Comparison of ENCODE assay signal across 33 mouse cellular contexts in genomic region chr2:127292250-127292649, GRCm38 (mm10). TPM values are rescaled to one million over a fixed set of nuclear protein-coding genes. Genes with fewer than 3 reads are reported as not detected.
A peak's percentile ranks its signal among the peaks of the same experiment; 100 is the strongest.
DNase-seq lines count a peak whose midpoint lies in the region; ATAC-seq and TF ChIP-seq lines count a peak whose summit lies in the region.
"Had no signal": no experiment of that assay in that cellular context is flagged by ENCODE, and none has a peak within 500 bp of the region (broad histone marks: within the 10 kb centered on the region; RNA-seq: fewer than 3 reads in every experiment).

No protein-coding gene starts in this region.

- no peaks in the 10 kb centered on the region for H3K9me3 ChIP-seq in kidney, embryonic 16.5 days (ENCODE audit: low read length)
- no peaks in the 10 kb centered on the region for H3K9me3 ChIP-seq in lung, embryonic 16.5 days (ENCODE audit: control insufficient read depth, low read length)
- H3K9me3 ChIP-seq: embryonic facial prominence, embryonic 12.5 days; embryonic facial prominence, embryonic 15.5 days; G1E; heart, embryonic 10.5 days; heart, embryonic 13.5 days had no signal

- peaks cover 7% of the 10 kb centered on the region for H3K4me1 ChIP-seq in kidney, embryonic 16.5 days (ENCODE audit: insufficient read depth, low read length)
- no peaks in the 10 kb centered on the region for H3K4me1 ChIP-seq in lung, embryonic 16.5 days (replicated peaks; ENCODE audit: control insufficient read depth, insufficient read depth, low read length)
- H3K4me1 ChIP-seq: embryonic facial prominence, embryonic 12.5 days; embryonic facial prominence, embryonic 15.5 days; heart, embryonic 10.5 days; heart, embryonic 13.5 days had no signal

- in situ Hi-C loops in Patski (cut with MboI; ENCODE audit: low pct_unique_long_range_greater_than_20kb), result no loop called here

- no peak for TF ChIP-seq CTCF in Patski (IDR thresholded peaks at IDR 0.05)

- H3K27ac ChIP-seq in kidney, embryonic 16.5 days (ENCODE audit: low read length), result peak overlapping the region; percentile 83
- no peak overlapping the region for H3K27ac ChIP-seq in lung, embryonic 16.5 days (ENCODE audit: low read length)
- H3K27ac ChIP-seq: embryonic facial prominence, embryonic 12.5 days; embryonic facial prominence, embryonic 15.5 days; gastrocnemius, adult 2 months; heart, embryonic 10.5 days; heart, embryonic 13.5 days; hindbrain, embryonic 14.5 days had no signal

- no peaks in the 10 kb centered on the region for H3K27me3 ChIP-seq in kidney, embryonic 16.5 days (ENCODE audit: insufficient read depth, low read length)
- H3K27me3 ChIP-seq in lung, embryonic 16.5 days (ENCODE audit: control insufficient read depth, insufficient read depth, low read depth, low read length), result no peaks in the 10 kb centered on the region
- no peaks in the 10 kb centered on the region for H3K27me3 ChIP-seq in Patski
- H3K27me3 ChIP-seq: CH12.LX; embryonic facial prominence, embryonic 12.5 days; embryonic facial prominence, embryonic 15.5 days; heart, embryonic 13.5 days had no signal

- peak; percentile 60 for DNase-seq in heart, adult 11 months
- no peak for DNase-seq in heart, adult 8-10 months (ENCODE audit: low spot score)
- no peak for DNase-seq in kidney, postnatal 25 days
- no peak for DNase-seq in lung, postnatal 36 days
- peak; percentile 24 for DNase-seq in Patski (ENCODE audit: low read depth, low spot score)
- DNase-seq: adrenal gland, adult 2 months; adrenal gland, postnatal 14 days; cerebellum, adult 11 months; cerebellum, adult 2 months; cerebellum, adult 9-11 months; cerebellum, postnatal 25 days; forebrain, postnatal 0 days; gastrocnemius, adult 2 months; gastrocnemius, postnatal 14 days; heart, adult 18-20 months; heart, postnatal 14 days; heart, postnatal 4 days had no signal

- no peak overlapping the region for H3K4me2 ChIP-seq in kidney, embryonic 16.5 days (replicated peaks; ENCODE audit: low read depth, low read length)
- H3K4me2 ChIP-seq in lung, embryonic 16.5 days (ENCODE audit: low read depth, low read length), result no peak overlapping the region
- H3K4me2 ChIP-seq: embryonic facial prominence, embryonic 12.5 days; embryonic facial prominence, embryonic 15.5 days; heart, embryonic 13.5 days; hindbrain, embryonic 14.5 days had no signal

- H3K9ac ChIP-seq in kidney, embryonic 16.5 days (replicated peaks; ENCODE audit: low read length), result no peak overlapping the region
- no peak overlapping the region for H3K9ac ChIP-seq in lung, embryonic 16.5 days (ENCODE audit: low read length)
- H3K9ac ChIP-seq: embryonic facial prominence, embryonic 12.5 days; embryonic facial prominence, embryonic 15.5 days; forebrain, postnatal 0 days; heart, embryonic 13.5 days; hindbrain, embryonic 14.5 days had no signal

- peak; percentile 73; the same call in 1 of the 2 replicates for ATAC-seq in kidney, embryonic 16.5 days (ENCODE audit: low FRiP score, low TSS enrichment)
- 0 out of 2 replicates have a peak, but pooled peaks have one; percentile 36 for ATAC-seq in lung, embryonic 16.5 days (ENCODE audit: low read depth)
- ATAC-seq in Patski, result peak; percentile 57
- ATAC-seq: forebrain, embryonic 14.5 days; forebrain, postnatal 0 days had no signal

- POLR2A ChIA-PET in Patski (lab: Charles Lee), result no interaction called here

- H3K36me3 ChIP-seq in kidney, embryonic 16.5 days (ENCODE audit: insufficient read depth, low read length), result peaks cover 43% of the 10 kb centered on the region
- peaks cover 21% of the 10 kb centered on the region for H3K36me3 ChIP-seq in lung, embryonic 16.5 days (ENCODE audit: control insufficient read depth, insufficient read depth, low read length)

- WGBS in kidney, embryonic 16.5 days, result 42% methylated on average over 4 of the region's 4 CpGs
- WGBS in lung, embryonic 16.5 days, result 57% methylated on average over 4 of the region's 4 CpGs

- CTCF ChIA-PET in Patski (lab: Charles Lee), result no interaction called here

- H3K4me3 ChIP-seq in kidney, embryonic 16.5 days (ENCODE audit: low read length), result no peak overlapping the region
- no peak overlapping the region for H3K4me3 ChIP-seq in lung, embryonic 16.5 days (ENCODE audit: low read length)
- H3K4me3 ChIP-seq: embryonic facial prominence, embryonic 12.5 days; embryonic facial prominence, embryonic 15.5 days; gastrocnemius, adult 2 months; heart, embryonic 10.5 days; heart, embryonic 13.5 days had no signal

RNA-seq across cellular contexts. Expression of gene Stard7, which starts 22.2 kb away (rescaled TPM):
- total RNA-seq in heart, adult 8-10 months (2022), result 100 to 1,000 TPM; 162 to 173 (median 169) TPM
- polyA plus RNA-seq in kidney, embryonic 16.5 days (2015; fragmentation: Nextera tagmentation; extraction: Ambion mirVana), result 76.1 and 84.9 TPM in 2 replicates
- 56.8 and 57.3 TPM in 2 replicates for polyA plus RNA-seq in lung, embryonic 16.5 days (2015; fragmentation: Nextera tagmentation; extraction: Ambion mirVana)
- polyA plus RNA-seq in Patski (2021), result 85.1 TPM

RNA-seq across cellular contexts. Expression of gene Dusp2, which starts 43.7 kb away (rescaled TPM):
- 1 to 10 TPM in 2 of 4 experiments, under 1 TPM in 2; 0.27 to 1.6 (median 0.69) TPM for total RNA-seq in heart, adult 8-10 months (2022)
- polyA plus RNA-seq in kidney, embryonic 16.5 days (2015; fragmentation: Nextera tagmentation; extraction: Ambion mirVana), result 7.8 and 8.3 TPM in 2 replicates
- 6.1 and 6.2 TPM in 2 replicates for polyA plus RNA-seq in lung, embryonic 16.5 days (2015; fragmentation: Nextera tagmentation; extraction: Ambion mirVana)
- 7.0 TPM for polyA plus RNA-seq in Patski (2021)
- polyA plus RNA-seq: G1E had no signal

RNA-seq across cellular contexts. Expression of gene Tmem127, which starts 44.5 kb away (rescaled TPM):
- total RNA-seq in heart, adult 8-10 months (2022), result 10 to 100 TPM; 23.9 to 27.7 (median 27.2) TPM
- polyA plus RNA-seq in kidney, embryonic 16.5 days (2015; fragmentation: Nextera tagmentation; extraction: Ambion mirVana), result 29.0 and 29.5 TPM in 2 replicates
- polyA plus RNA-seq in lung, embryonic 16.5 days (2015; fragmentation: Nextera tagmentation; extraction: Ambion mirVana), result 26.5 and 26.6 TPM in 2 replicates
- polyA plus RNA-seq in Patski (2021), result 81.1 TPM

RNA-seq across cellular contexts. Expression of gene Ciao1, which starts 44.6 kb away (rescaled TPM):
- total RNA-seq in heart, adult 8-10 months (2022), result 10 to 100 TPM; 57.8 to 73.8 (median 70.6) TPM
- 74.2 and 81.7 TPM in 2 replicates for polyA plus RNA-seq in kidney, embryonic 16.5 days (2015; fragmentation: Nextera tagmentation; extraction: Ambion mirVana)
- polyA plus RNA-seq in lung, embryonic 16.5 days (2015; fragmentation: Nextera tagmentation; extraction: Ambion mirVana), result 69.9 and 75.9 TPM in 2 replicates
- 70.5 TPM for polyA plus RNA-seq in Patski (2021)

RNA-seq across cellular contexts. Expression of gene Astl, which starts 46.2 kb away (rescaled TPM):
- total RNA-seq in heart, adult 8-10 months (2022), result not detected
- polyA plus RNA-seq in kidney, embryonic 16.5 days (2015; fragmentation: Nextera tagmentation; extraction: Ambion mirVana), result not detected in 2 replicates
- polyA plus RNA-seq in lung, embryonic 16.5 days (2015; fragmentation: Nextera tagmentation; extraction: Ambion mirVana), result not detected in 2 replicates
- not detected for polyA plus RNA-seq in Patski (2021)
- total RNA-seq: adrenal gland, adult 2 months; adrenal gland, postnatal 14 days; adrenal gland, postnatal 4 days; common myeloid progenitor, adult 5-6 weeks; forebrain, postnatal 0 days; gastrocnemius, postnatal 14 days; heart, adult 18-20 months; heart, postnatal 14 days; heart, postnatal 4 days had no signal
- polyA plus RNA-seq: adrenal gland, adult 2 months; cerebellum, adult 2 months; embryonic facial prominence, embryonic 12.5 days; embryonic facial prominence, embryonic 15.5 days; forebrain, embryonic 11.5 days; forebrain, embryonic 14.5 days; forebrain, postnatal 0 days; frontal cortex, adult 2 months; G1E; heart, embryonic 13.5 days; heart, embryonic 16.5 days; hindbrain, embryonic 11.5 days; hindbrain, embryonic 14.5 days had no signal

Comparison
In these comparisons a context has a peak if more than half of its experiments do, and no peak if none do; other contexts are left out.
1. DNase-seq: peak in heart, adult 11 months (single experiment) and Patski (single experiment); none in heart, adult 8-10 months (single experiment), kidney, postnatal 25 days (0 of 2) and lung, postnatal 36 days (single experiment).
2. Peak in every context shown above with its lines, with median percentiles within 50 percentile points of each other: ATAC-seq.